Mouse (Mus musculus): ENCODE results near the gene Rapgef1.

DNA sequence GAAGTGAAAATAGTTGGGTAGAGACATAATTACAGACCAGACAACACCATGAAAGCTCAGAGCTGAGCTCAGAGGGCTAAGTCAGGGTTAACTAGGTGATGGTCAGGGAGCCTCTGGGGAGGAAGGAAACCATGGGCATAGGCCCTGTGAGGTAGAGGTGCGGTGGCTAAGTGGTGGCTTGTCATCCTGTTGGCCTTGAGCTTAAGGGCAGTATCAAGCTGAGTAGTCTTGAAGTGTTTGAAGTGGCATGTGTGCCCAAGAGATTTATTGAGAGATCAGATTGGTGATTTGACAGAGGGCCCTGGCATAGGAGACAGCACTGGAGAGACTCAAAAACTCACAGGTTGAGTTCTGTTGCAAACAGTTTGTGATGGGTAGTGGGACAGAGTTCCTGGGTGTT is 36.6 kb downstream of the Rapgef1 start:
- TF ChIP-seq GATA1 (IDR thresholded peaks at IDR 0.05; ENCODE audit: low read length) (no peak), TAL1 (IDR thresholded peaks at IDR 0.05; ENCODE audit: low read length) (no peak)
